Mouse (Mus musculus): ENCODE measurements around the gene Mucl3.

Mucl3 gene

GRCm38 (mm10) chr17:35635202-35635601 is 8.3 kb downstream of the Mucl3 start:
- peak; percentile 51 for DNase-seq (ENCODE audit: low read depth)

- DNase-seq (ENCODE audit: low read depth) = peak; percentile 82
These were observed 9.5 kb downstream of the Mucl3 start for GRCm38 (mm10) chr17:35633992-35634391.

- DNase-seq (ENCODE audit: low read depth) = no peak
These were observed 17.0 kb downstream of the Mucl3 start, which contains the start of gene Gm9573 for GRCm38 (mm10) chr17:35626537-35626936. Gene Gm9573, minus strand, starts transcription at chr17:35626637.

DNA sequence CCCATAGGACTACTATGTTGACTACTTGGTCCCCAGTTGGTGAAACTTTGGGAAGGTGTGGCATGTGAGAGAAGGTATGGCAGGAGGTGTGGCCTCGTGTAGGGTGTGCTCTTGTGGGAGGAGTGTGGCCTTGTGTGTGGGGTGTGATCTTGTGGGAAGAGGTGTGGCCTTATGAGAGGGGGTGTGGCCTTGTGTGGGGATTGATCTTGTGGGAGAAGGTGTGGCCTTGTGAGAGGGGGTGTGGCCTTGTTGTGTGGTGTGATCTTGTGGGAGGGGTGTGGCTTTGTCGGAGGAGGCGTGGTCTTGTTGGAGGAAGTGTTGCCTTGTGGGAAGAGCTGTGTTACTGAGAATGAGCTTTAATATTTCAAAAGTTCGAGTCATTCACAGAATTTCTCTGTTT is 26.4 kb downstream of the Mucl3 start:
- DNase-seq (ENCODE audit: low read depth) = no peak

DNA sequence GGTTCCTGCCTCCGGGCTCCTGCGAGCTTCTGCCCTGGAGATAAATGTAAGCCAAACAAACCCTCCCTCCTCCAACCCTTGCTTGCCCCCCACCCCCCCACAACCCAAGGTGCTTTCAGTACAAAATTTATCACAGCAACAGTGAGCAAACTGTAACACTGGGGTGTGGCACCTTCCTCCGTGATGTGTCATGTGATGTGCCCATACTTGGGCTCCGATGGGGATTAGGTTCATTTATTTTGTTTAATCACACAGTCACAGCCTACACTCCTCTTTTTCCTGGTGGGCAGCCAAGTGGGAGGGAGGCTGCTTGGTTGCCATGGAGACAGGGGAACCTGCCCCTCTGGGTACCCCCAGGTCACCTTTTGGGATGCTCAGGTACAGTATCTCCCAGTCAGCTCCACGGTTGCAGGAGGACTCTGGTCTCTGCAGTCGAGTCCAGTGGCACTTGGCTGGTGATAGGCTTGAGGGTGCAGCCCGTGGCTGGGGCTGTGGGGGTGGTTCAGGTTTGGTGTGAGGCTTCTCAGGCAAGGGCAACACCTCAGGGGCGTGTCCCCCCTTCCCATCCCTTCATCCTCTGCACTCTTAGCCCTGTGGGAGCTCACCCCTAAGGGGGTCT is 41.6 kb downstream of the Mucl3 start:
- DNase-seq (ENCODE audit: low read depth) = peak; percentile 57

DNA sequence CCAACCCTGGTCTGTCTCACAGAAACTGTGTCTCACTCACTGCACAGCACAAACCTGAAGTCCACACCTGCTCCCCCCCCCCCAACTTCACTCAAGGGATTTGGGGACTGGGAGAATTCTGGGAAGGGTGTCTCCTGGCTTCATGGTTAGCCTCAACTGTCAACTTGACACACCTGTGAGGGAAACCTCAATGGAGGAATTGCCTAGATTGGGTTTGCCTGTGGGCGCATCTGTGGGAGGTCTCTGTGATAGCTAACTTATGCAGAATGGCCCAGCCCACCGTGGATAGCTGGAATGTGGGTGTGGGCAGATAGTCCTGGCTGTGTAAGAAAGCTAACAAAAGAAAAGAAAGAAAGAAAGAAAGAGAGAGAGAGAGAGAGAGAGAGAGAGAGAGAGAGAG is 42.2 kb downstream of the Mucl3 start, which contains the start of gene Sfta2:
Sfta2 (plus strand) TSS at position 301 of the 400 bp plus-strand sequence.
- no peak for DNase-seq (ENCODE audit: low read depth)

DNA sequence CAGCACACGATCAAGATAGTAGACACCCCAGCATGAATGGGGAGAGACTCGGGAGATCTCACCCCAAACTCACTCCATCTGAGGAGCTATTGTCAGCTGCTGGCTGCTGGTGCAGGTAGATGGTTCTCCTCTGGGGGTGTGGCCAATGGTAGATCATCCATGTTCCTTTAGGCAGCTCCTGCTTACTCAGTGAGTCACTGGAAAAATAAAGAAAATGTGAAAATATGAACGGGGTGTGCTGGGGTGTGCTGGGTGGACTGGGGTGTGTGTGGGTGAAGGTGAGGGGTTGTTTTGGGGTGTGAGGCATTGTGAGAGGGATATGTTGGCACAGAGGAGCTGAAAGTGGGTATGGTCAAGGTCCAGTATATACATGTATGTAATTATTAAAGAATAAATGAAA is 46.1 kb downstream of the Mucl3 start:
- DNase-seq (ENCODE audit: low read depth) = no peak

DNA sequence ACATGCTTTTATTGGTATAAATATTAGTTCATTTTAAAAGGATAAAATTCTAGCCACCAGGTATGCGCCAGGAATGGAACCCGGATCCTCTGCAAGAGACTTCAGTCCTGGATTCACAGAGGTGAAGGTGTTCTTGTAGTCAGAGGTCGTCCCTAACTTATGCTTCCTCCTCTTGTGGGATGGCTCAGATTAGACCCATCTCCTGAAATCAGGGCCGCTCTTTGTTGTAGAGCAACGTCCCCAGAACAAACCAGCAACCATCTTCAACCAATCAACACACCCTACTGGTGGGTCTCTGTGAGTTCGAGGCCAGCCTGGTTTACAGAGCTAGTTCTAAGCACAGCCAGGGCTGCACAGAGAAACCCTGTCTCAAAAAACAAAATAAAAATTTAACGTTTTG is 49.0 kb downstream of the Mucl3 start:
- no peak for DNase-seq (ENCODE audit: low read depth)

DNA sequence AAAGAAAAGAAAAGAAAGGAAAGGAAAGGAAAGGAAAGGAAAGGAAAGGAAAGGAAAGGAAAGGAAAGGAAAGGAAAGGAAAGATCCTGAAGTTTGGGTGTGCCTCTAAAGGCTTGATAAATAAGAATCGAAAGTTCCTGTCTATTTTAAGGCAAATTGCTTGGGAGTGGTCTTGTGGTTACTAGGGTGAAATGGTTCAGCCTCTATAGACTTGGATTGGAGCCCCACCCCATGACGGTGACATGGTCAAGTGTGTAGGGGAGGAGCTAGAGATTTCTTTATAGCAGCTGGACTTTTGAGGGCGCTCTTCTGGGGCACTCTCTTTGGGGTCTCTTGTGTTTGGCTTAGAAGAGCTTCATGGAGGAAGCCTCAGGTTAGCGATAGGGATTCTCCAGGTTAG is 49.7 kb downstream of the Mucl3 start:
- peak; percentile 37 for DNase-seq (ENCODE audit: low read depth)

DNA sequence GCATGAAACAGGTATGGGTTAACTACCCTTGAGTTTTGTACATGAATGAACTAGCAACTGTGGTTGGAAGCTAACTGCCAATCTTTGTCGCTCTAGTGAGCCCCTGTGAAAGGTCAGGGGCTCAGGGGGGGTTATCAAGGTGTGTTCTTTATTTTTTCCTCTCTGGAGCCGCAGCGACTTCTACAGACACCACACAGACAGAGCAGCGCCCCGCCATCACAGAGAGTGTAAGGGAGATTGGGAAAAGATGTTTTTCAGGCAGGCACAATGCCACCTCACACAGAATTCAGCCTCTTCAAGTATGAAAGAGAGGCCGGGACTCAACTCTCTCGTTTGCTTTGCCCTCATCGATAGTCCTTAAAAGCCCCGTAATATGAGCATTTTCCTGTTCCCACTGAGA is 51.4 kb downstream of the Mucl3 start:
- no peak for DNase-seq (ENCODE audit: low read depth)

DNA sequence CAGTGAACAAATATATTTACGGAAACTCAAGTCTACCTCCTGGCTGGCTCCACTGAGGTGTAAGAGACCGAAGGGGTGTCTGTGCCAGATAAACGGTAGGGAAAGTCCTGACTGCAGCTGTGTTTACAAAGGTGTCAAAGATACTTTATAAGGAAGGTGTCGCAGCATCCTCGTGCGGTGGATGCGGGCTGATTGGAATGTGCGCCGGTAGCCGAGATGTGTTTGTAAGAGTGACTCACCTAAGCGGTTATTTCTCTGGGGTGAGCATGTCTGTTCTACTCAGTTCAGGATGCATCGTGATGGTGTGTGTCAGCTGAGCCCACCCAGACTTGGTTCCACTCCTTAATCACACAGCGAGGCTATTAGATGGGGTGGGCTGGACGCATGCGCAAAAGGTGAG is 51.8 kb downstream of the Mucl3 start:
- DNase-seq (ENCODE audit: low read depth) = peak; percentile 77

GRCm38 (mm10) chr17:35591219-35591578 is 52.3 kb downstream of the Mucl3 start:
- no peak for DNase-seq (ENCODE audit: low read depth)

- peak; percentile 98 for DNase-seq (ENCODE audit: low read depth)
These were observed 52.9 kb downstream of the Mucl3 start for GRCm38 (mm10) chr17:35590410-35591218.

GRCm38 (mm10) chr17:35588387-35588786 is 55.1 kb downstream of the Mucl3 start:
- DNase-seq (ENCODE audit: low read depth) = peak; percentile 32

DNA sequence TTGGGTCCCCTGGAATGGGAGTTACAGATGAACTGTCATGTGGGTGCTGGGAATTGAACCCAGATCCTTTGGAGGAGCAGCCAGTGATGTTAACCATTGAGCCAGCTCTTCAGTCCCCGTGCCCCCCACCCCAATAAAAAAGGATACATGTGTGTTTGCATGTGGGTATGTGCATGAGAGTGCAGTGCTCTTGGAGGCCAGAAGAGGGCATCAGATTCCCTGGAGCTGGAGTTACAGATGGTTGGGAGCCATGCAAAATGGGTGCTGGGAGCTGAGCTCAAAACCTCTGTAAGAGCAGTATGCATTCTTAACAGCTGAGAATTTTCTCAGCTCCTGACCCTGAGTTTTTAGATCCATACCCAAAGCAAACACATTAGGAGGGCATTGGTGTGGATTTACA is 56.2 kb downstream of the Mucl3 start:
- DNase-seq (ENCODE audit: low read depth) = no peak
